Mouse (Mus musculus) 3T3-L1 (cell line): Measurements from ENCODE around the gene Vps37c.

Experiments used
- DNase-seq: peaks from one replicate; pipeline ENCODE4 v3.0.0-alpha.2; 2015; ENCODE audit warnings: low read depth, low spot score

Vps37c gene

DNA sequence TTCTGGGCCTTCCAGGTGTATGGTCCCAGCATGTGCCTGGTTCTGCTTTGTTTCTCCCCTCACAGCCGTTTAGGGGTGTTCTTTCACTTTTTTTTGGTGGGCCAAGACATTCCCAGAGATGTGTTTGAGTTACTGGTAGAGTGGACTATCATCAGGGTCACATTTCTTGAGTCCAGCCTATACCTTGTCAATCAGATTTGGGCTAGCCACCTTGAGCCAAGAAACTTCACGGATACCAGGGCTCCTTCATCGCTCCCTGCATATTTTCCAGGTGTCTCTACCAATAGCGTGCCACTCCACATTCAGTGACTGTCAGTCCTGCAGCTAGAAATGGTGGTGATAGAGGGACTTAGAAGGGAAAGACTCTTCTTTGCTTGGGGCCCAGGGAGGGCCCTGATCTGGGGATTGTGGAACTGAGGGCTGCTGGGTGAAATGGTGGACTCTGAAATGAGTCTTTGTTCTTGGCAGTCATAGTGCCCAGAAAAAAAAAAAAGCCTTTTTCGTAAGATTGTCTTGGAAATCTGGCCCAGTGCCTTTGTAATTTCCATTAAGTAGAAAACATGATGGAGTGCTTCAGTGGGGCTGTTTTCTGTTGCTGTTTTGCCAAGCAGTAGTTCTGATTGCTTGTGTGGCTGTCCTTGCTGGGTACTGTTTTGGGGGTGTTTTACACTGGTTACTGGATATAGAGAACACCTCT, 1.1 kb downstream of the Vps37c start:
- peak; percentile 75 for DNase-seq

DNA sequence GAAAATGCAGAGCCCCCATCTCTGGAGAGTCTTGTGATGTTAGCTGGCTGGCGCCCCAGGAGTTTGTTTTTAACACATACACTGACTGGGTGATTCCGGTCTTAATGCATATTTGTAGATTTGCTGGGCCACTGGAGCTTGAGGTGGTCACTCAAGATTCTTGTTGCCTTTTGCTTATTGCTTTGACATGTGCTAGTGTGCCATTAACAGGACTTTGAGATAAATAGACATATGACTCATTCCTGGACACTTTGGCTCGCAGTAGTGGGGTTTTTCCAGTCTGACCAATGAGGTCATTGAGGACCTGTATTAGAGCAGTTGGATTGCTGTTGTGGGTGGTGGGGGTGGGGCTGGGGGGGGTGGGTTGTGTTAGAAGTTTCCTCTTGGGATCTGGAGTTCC, 1.8 kb downstream of the Vps37c start:
- peak; percentile 93 for DNase-seq

DNA sequence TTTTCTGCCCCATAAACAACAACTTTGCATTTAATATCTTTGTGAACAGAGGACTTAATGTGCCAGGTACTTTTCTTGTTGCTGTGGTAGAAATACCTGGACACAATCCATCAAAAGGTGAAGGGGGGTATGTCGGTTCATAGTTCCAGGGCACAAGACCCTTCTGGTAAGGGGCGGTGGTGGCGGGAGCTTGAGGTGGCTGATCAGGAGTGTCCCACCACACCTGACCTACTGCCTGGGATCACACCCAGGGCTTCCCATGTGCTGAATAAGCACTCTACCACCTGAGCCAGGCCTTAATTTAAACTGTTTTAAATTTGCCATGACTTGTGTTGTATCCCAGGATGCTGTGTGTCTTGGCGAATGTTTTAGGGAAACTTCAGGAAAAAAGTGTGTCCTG, 2.6 kb downstream of the Vps37c start:
- no peak for DNase-seq

DNA sequence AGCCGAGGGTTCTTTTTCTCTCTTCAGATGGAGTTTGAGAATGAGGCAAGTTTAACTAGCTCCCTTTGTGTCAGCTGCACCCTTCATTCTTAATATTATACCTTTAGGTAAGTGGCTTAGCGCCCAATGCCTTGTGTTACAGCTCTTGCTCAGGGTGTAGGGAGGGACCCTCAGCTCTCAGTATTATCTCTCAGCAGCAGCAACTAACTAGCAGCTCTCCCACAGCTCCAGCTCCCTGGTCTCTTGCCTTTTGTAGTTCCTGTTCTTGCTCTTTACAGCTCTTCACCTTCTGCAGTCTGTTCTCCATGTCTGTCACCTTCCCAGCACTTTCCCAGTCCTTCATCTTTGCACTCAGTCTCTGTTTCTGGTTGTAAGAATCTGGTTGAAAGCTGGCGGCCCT, 3.1 kb downstream of the Vps37c start:
- DNase-seq = no peak

DNA sequence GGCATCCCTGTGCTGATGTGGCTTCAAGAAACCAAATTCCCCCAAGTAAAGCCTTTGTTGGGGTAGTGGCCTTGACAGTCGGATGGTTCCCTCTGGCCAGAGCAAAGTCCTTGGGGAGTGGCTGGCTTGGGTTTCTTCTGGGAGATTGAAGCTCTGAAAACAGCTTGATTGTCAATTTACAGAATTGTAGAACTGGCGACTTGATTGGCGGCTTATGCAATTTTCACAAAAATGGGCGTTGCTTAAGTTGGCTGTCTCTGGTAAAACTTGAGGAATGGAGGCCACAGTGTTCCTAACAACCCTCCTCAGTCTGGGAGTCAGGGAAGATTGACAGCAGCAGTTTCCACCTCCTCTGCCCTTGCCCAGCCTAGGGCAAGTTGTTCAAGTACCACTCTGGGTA, 3.8 kb downstream of the Vps37c start:
- DNase-seq = no peak

DNA sequence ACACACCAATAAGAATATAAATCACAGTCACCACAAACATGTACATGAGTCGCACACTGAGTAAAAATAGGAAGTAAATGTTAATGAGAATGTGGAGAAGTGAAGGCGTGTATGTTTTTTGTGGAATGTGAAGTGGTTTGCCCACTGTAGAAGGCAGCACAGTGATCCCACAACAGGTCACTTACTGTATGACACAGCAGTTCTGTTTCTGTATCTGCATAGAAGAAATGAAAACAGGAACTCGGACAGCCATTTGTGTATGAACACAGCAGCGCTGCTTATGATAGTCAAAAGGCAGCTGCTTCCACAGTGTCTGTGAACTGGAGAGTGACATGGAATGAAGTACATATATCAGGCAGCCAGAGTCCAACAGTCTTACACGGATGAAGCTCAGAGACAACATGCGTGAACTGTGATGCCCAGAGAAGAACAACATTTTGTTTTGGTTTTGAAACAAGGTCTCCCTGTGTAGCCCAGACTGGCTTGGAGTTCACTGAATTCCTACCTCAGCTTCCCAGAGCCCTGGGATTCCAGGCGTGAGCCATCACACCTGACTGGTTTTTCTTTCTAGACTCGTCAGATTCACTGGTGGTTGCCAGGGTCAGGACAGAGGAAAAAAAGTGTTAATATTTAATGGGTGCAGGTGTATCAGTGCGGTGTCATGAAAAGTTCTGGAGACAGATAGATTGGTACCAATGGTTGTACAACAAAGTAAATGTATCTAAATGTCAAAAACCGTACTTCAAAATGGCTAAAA, 5.6 kb downstream of the Vps37c start:
- no peak for DNase-seq

DNA sequence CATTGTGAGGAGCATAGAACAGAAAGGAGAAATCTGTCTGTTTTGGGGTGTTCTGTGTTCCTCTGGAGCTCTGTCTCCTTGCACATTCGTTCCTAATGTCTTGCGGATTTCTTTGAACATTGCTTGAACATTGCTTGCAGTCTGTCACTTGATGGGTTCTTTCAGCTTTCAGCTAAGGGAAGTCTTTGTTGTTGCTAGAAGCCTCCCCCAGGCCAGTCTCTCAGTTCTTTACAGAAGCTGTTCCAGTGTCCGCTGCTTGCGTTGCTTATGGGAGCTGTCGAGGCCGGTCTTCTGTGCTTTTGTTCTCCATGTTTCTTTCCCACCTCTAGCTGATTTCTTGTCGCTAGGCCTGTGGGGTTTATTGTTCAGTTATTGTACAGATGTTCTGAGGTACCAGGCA, 7.3 kb downstream of the Vps37c start:
- no peak for DNase-seq

DNA sequence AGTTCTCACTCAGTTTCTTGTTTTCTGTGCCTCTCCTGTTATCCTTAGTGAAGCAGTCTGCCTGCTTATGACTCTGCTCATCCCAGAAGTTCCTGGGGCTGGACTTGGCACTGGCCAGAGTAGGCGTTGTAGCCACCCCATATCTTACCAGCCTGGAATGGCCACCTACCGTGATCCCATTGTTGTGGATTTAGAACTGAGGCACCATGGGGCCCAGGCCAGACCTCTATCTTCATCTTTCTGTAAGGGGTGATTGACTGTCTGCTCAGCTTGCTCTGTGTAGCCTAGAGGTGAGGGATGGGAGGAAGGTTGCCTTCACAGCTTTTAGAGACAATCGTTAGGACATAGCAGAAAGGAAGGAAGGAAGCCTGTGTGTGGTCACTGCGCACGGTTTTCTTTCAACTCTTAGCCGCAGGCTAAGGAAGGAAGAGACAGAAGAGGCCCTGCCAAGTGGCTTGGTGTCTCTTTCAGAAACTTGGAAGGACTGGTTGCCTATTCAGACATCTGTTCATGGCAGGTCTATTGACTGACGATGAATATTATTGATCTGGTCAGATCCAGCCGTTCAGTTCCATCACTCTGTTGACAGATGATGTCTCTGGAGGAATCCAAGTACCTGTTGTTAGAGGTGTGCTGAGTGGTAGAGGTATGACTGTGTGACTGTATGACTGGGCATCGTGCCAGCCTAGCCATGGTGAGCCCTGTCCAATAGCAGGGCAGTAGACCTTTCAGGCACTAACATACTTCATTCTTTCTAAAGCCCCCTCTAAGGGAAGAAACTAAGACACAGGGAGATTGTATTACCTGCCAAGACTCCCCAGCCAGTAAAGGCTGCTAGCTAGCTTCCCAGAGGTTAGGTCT, 9.8 kb downstream of the Vps37c start:
- no peak for DNase-seq

DNA sequence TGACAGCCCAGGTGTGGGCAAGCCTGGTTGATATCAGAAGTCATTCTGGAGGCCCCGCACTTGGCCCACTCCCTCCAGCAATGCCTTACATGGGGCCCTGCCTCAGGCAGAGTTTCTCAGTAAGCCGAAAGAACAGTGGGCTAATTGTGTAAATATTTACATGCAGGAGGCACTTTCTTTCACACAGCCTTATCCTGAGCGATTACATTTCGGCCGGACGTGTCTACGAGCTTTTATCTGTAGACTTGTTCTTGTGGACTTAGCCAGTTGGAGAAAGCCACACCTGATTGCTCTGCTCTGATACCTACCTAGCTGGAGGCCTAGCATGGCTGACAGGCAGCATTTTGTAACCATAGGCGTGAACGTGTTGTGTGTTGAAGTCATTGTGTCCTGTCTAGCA, 11.3 kb downstream of the Vps37c start:
- no peak for DNase-seq

DNA sequence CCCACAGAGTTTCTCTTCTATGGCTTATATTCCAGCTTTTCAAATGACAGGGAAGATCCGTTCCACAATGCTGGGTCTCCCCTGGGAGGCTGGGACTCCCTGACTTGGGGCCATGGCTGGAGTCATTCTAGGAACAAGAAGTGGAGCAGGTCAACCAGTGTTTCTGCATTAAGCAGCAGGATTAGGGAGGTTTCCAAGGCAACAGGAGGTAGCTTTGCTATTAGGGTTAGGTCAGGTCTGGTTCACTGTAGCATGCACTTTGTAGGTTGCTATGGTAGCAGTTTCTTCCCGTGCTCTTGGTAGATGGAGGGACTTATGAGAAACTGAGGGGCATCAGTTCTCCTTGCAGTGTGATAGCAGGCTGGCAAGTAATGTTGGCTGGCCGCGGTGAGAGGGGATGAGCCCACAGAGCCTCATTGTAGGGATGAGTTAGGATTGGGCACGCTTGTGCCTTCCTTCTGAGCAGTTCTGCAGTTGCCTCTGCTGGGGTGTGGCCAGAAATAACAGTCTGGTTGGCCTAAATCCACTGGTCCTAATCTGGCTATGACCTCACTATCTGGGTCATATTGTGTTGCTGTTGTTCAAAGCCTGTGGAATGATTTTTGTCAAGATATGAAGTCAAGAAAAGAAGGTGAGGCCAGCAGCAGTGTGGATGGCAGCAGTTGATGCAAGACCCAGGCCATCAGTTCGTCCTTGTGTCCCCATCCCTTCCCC, 12.6 kb downstream of the Vps37c start:
- peak; percentile 61 for DNase-seq

DNA sequence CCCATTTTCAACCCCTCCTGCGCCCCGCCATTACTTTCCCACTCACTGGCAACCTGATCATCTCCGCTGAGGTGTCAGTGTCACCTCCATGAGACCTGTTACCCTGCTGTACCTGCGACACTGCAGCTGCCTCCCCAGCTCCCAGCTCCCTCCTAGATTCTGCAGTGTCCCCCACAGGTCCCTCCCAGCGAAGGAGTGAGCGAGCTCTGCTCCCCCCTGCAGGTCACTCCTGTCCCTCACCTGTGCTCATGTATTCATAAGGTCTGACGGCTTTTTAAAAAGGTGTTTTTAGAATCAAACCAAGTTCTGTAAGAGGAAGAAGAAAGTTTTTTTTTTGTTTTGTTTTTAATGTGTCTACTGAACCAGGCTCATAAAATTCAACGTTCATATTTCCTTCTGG, 13.6 kb downstream of the Vps37c start:
- no peak for DNase-seq

DNA sequence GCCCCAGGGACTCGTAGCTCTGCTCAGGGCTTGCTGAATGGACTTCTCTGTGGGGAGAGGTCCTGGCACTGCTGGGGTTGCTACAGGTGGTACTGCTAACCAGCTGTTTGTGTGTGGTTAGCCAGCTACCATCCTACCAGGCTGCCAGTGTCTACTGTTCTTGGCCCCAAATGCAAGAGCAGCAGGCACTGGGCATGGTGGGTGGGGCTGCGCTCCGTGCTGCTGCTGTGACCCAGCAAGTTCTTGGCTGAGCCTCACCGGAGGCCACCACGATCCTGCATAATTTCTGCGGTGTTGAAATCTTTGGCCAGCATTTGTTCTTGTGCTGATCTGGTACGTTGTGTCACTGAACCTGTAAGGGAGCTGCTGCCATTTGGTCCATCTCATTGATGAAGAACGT, 14.9 kb downstream of the Vps37c start:
- no peak for DNase-seq

DNA sequence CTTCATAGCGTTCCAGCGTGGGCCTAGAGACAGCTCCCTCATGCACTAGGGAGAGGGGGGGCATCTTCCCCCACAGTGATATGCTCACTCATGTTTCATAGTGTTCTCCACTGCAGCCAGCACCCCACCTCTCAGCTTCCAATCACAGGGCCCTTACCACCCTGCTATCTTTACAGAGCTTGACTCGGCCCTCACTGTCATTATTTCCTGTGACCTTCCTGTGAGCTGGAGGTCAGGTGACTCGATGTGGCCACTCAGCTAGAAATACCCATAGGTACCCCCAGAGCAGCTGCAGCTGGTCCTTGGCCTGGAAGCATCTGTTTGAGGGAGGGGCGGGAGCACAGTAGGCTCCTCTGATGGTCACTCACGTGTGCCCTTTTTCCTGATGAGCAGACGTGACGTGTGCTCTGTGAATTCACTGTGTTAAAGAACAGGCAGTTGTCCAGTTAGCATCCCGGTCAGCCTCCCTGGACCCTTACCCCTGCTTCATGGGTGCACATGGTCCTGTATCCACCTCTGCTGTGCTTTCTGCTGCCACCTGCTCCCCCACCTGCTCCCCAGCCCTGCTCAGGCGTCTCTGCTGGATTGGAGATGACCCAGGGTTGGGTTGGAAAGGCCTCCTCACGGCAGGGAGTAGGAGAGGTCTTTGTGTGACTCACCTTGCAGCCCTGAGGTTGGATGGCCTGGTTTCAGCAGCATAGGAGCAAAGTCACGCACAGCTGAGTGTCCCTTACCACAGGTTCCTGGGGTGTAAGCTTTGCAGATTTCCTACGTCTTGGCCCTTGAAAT, 18.7 kb downstream of the Vps37c start:
- DNase-seq = no peak

DNA sequence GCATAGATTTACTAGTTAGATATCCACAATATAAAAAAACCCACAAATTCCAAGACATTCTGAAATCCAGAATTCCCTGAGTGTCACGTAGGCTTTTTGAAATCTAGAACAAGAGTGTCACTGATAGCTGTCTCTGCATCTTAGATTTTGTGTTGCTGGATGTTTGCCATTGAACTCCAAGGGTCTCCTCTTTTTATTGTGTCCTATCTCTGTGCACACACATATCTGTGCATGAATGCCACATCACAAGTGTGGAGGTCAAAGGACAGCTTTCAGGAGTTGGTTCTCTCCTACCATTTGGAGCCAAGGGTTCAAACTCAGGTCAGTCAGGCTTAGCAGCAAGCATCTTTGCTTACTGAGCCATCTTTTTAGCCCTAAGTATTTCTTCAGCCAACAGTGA, 19.3 kb downstream of the Vps37c start:
- no peak for DNase-seq

DNA sequence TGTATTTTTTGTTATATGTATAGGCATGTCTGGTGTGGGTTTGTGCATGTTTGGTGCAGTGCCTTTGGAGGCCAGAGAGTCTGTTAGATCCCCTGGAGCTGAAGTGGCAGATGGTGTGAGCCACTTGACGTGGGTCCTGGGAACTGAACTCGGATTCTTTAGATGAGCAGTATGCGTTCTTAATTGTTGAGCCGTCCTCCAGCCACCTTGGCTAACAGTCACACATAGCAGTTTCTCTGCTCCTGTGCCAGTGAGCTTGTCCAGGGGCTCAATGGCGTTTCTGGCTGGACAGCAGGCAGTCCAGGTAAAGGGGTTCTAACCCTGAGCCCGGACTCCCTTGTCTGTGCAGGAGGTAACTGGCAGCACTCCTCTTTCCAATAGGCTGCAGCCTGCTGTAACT, 20.4 kb downstream of the Vps37c start:
- no peak for DNase-seq

DNA sequence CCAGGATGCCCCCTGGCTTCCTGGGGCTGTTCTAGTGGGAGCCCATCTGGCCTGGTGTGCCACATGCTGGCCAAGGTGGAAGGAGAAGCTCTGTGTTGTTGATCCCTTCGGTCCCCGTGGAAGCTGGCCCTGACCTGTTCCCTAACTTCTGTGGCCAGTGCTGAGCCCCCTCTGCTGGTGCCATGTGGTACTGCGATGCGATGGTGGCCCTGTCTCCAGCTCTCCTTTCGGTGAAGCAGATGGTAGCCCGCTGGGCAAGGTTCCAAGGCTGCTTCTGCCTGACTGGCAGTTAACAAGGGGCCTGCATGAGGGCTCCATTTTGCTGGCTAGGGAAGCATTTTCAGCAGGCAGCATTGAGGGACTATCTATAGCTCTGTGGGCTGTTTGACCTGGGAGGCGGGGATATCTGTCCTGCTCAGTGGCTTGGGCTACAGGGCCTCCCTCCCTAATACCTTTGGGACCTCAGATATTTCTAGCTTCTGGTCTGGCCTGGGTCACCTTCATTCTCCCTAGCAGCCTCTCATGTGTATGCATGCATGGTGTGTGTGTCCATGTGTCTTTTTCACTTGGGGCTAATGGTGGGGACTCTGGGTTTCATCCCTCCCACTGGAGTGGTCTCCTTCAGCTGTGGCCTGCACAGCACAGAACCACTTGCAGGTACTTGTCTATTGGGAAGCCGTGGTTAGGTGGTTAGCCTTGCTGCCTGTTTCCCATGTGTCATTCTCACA, 21.0 kb downstream of the Vps37c start:
- peak; percentile 98 for DNase-seq

DNA sequence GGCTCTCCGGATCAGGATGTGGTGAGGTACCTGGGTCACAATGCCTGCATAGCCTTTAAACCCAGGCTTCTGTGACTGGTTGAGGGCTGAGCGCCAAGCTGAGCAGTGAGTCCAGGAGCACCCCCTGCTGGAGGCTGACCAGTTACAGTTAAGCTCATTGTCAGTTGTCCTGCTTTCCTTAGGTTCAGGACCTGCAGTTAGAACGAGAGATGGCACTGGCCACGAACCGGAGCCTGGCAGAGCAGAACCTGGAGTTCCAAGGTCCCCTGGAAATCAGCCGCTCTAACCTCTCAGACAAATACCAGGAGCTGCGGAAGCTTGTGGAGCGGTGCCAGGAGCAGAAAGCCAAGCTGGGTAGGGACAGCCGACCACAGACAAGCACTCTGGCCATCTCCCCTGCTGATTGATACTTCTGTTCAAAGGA, 21.6 kb downstream of the Vps37c start:
- peak; percentile 84 for DNase-seq

DNA sequence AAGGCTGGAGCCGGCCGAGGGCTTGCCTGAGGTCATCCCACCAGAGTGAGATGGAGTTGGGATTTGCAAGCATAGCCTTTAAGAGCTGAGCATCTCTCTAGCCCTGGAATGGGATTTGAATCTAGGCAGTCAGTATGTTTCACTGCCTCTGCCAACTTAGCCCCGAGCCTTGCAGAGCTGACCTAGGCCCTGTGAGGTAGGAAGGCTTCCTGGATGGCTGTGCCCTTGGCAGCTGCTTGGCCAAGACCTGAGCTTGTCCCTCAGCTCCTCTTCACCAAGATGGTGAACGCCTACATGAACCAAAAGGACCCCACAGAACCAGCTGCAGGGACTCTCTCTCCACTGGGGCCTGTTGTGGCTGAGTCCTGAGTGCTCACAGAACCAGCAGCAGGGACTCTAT, 22.2 kb downstream of the Vps37c start:
- DNase-seq = no peak

DNA sequence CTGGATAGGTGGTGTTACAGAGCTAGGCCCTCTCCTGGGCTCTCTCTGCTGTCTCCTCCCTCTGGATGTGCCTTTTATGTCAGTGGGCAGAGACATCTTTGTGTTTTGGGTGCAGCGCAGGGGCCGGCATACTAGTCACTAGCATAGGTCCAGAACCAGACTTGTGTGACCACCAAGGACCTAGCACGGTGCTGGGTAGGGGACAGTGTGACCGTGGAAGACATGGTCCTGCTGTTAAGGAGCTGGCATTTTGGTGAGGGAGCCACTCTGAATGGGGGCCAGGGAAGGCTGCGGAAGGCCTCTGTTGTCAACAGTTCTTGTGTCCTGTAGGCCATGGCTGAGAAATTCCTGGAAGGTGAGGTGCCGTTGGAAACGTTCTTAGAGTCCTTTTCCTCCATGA, 23.7 kb downstream of the Vps37c start:
- no peak for DNase-seq

DNA sequence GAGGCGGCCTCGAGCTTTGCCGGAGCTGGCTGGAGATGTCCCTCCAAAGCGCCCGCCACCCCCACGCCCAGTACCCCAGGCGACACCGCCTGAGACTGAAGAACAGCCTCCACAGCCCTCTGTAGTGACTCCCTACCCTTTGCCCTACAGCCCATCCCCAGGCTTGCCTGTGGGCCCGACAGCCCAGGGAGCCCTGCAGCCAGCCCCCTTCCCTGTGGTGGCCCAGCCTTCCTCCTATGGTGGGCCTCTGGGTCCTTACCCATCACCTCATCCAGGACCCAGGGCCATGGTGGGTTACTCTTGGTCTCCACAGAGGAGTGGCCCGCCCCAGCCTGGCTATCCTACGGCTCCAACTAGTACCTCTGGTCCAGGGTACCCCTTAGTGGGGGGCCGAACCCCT, 24.1 kb downstream of the Vps37c start:
- no peak for DNase-seq
